Mouse (Mus musculus) limb, embryonic 15.5 days (tissue): Measurements from ENCODE around the gene Cd248. TPM values are rescaled to one million over a fixed set of nuclear protein-coding genes. Genes with fewer than 3 reads are reported as not detected.

Experiments used
- ATAC-seq: fragments of 200-750 bp; cut with Nextera tagmentation; 2 replicates; pipeline ENCODE4 v1.8.0; 2017; ENCODE audit warnings: low read depth, moderate TSS enrichment; ENCODE audit not compliant: insufficient number of reproducible peaks, low FRiP score, low TSS enrichment
- H3K27ac ChIP-seq: fragments of 300-500 bp; sonication (generic); 2 replicates; pipeline ENCODE4 v1.5.1; 2015; ENCODE audit warnings: moderate library complexity, mild to moderate bottlenecking, inconsistent platforms
- H3K27me3 ChIP-seq: fragments of 300-500 bp; sonication (generic); 2 replicates; pipeline ENCODE4 v1.6.1; 2015; ENCODE audit warnings: inconsistent platforms
- H3K36me3 ChIP-seq: fragments of 300-500 bp; sonication (generic); 2 replicates; pipeline ENCODE4 v1.6.1; 2015; ENCODE audit warnings: inconsistent platforms
- H3K4me1 ChIP-seq: fragments of 300-500 bp; sonication (generic); 2 replicates; pipeline ENCODE4 v1.6.1; 2015; ENCODE audit warnings: inconsistent platforms
- H3K4me2 ChIP-seq: fragments of 300-500 bp; sonication (generic); 2 replicates; pipeline ENCODE4 v1.6.1; 2015; ENCODE audit warnings: mild to moderate bottlenecking, inconsistent platforms
- H3K4me3 ChIP-seq: fragments of 300-500 bp; sonication (generic); 2 replicates; pipeline ENCODE4 v1.5.1; 2015; ENCODE audit warnings: mild to moderate bottlenecking, inconsistent platforms
- H3K9ac ChIP-seq: fragments of 300-500 bp; sonication (generic); 2 replicates; pipeline ENCODE4 v1.6.1; 2015; ENCODE audit warnings: inconsistent platforms
- H3K9me3 ChIP-seq: fragments of 300-500 bp; sonication (generic); 2 replicates; pipeline ENCODE4 v1.6.1; 2016; ENCODE audit warnings: inconsistent platforms
- WGBS: fragments of 180-500 bp; shearing (Covaris S2); methylation state at CpG from one replicate; pipeline ENCODE4 v1.1.7; 2015; 5-methylcytosine and 5-hydroxymethylcytosine counted together
- polyA plus RNA-seq: library from polyadenylated mRNA; unstranded; fragments of >200 nt; fragmentation: Nextera tagmentation; extraction: Ambion mirVana; gene quantifications from 2 replicates; pipeline ENCODE4 v1.2.1, GENCODE M21; 2015

Cd248 gene
- polyA plus RNA-seq, 1 experiment from 2014 or later, result 95.9 TPM

- 1% methylated on average over 38 of the region's 48 CpGs for WGBS
- Histone ChIP-seq H3K4me1 (peaks cover 63% of the 10 kb centered on the region), H3K27me3 (no peaks in the 10 kb centered on the region), H3K4me3 (peak within 1 kb of the TSS; percentile 68), H3K9me3 (no peaks in the 10 kb centered on the region), H3K4me2 (peak within 1 kb of the TSS; percentile 99), H3K36me3 (peaks cover 46% of the 10 kb centered on the region), H3K27ac (peak within 1 kb of the TSS; percentile 71), H3K9ac (peak within 1 kb of the TSS; percentile 80)
- ATAC-seq, result peak; percentile 56; the same call in 1 of the 2 replicates
These were observed 30.7 kb downstream of the Cd248 start, which contains the start of gene Cnih2 for GRCm38 (mm10) chr19:5098363-5099143. Gene Cnih2, minus strand, starts transcription at chr19:5098521.

GRCm38 (mm10) chr19:5106074-5106473 is 38.2 kb downstream of the Cd248 start:
- Histone ChIP-seq H3K9ac (peak overlapping the region; percentile 81), H3K9me3 (no peaks in the 10 kb centered on the region), H3K27me3 (no peaks in the 10 kb centered on the region), H3K27ac (peak overlapping the region; percentile 99), H3K36me3 (peaks cover 68% of the 10 kb centered on the region), H3K4me2 (peak overlapping the region; percentile 76), H3K4me1 (peaks cover 19% of the 10 kb centered on the region), H3K4me3 (peak overlapping the region; percentile 82)
- no peak for ATAC-seq
- 11% methylated on average over 9 of the region's 9 CpGs for WGBS

- Histone ChIP-seq H3K27ac (peak within 1 kb of the TSS; percentile 99), H3K9me3 (no peaks in the 10 kb centered on the region), H3K9ac (peak within 1 kb of the TSS; percentile 81), H3K4me3 (peak within 1 kb of the TSS; percentile 82), H3K36me3 (peaks cover 68% of the 10 kb centered on the region), H3K4me1 (peaks cover 19% of the 10 kb centered on the region), H3K27me3 (no peaks in the 10 kb centered on the region), H3K4me2 (peak within 1 kb of the TSS; percentile 76)
- under 1% methylated on average over 40 of the region's 46 CpGs for WGBS
- ATAC-seq, result peak; percentile 93
These were observed 38.9 kb downstream of the Cd248 start, which contains the start of gene Rab1b for GRCm38 (mm10) chr19:5106731-5107191. Gene Rab1b, minus strand, starts transcription at chr19:5107072.

- H3K36me3 ChIP-seq, result peaks cover 64% of the 10 kb centered on the region
- H3K27ac ChIP-seq, result no peak overlapping the region
- H3K4me3 ChIP-seq, result no peak overlapping the region
- no peak overlapping the region for H3K9ac ChIP-seq
- H3K27me3 ChIP-seq, result no peaks in the 10 kb centered on the region
- no peaks in the 10 kb centered on the region for H3K9me3 ChIP-seq
- peaks cover 19% of the 10 kb centered on the region for H3K4me1 ChIP-seq
- 73% methylated on average over 18 of the region's 18 CpGs for WGBS
- no peak overlapping the region; the same call in 1 of the 2 replicates for H3K4me2 ChIP-seq
- ATAC-seq, result no peak
These were observed 39.8 kb downstream of the Cd248 start for GRCm38 (mm10) chr19:5107556-5108270.

GRCm38 (mm10) chr19:5108271-5108575 is 40.3 kb downstream of the Cd248 start:
- peaks cover 19% of the 10 kb centered on the region for H3K4me1 ChIP-seq
- no peaks in the 10 kb centered on the region for H3K9me3 ChIP-seq
- no peak overlapping the region for H3K4me3 ChIP-seq
- H3K4me2 ChIP-seq, result no peak overlapping the region
- H3K27ac ChIP-seq, result no peak overlapping the region
- H3K36me3 ChIP-seq, result peaks cover 62% of the 10 kb centered on the region
- ATAC-seq, result no peak
- no peaks in the 10 kb centered on the region for H3K27me3 ChIP-seq
- WGBS, result 35% methylated on average over 5 of the region's 5 CpGs
- no peak overlapping the region for H3K9ac ChIP-seq

GRCm38 (mm10) chr19:5108702-5109101 is 40.8 kb downstream of the Cd248 start:
- 55% methylated on average over 4 of the region's 4 CpGs for WGBS
- H3K4me3 ChIP-seq, result no peak overlapping the region
- H3K36me3 ChIP-seq, result peaks cover 62% of the 10 kb centered on the region
- no peak overlapping the region for H3K9ac ChIP-seq
- H3K27ac ChIP-seq, result no peak overlapping the region
- no peak for ATAC-seq
- no peaks in the 10 kb centered on the region for H3K9me3 ChIP-seq
- H3K4me2 ChIP-seq, result no peak overlapping the region
- H3K27me3 ChIP-seq, result no peaks in the 10 kb centered on the region
- H3K4me1 ChIP-seq, result peaks cover 19% of the 10 kb centered on the region

GRCm38 (mm10) chr19:5109659-5110453 is 42.0 kb downstream of the Cd248 start:
- Histone ChIP-seq H3K4me2 (no peak overlapping the region), H3K36me3 (peaks cover 54% of the 10 kb centered on the region), H3K4me1 (peaks cover 18% of the 10 kb centered on the region), H3K27ac (no peak overlapping the region), H3K9ac (no peak overlapping the region), H3K9me3 (no peaks in the 10 kb centered on the region), H3K4me3 (no peak overlapping the region), H3K27me3 (no peaks in the 10 kb centered on the region)
- 78% methylated on average over 19 of the region's 19 CpGs for WGBS
- no peak for ATAC-seq

- H3K4me3 ChIP-seq, result no peak overlapping the region
- H3K9me3 ChIP-seq, result no peaks in the 10 kb centered on the region
- no peaks in the 10 kb centered on the region for H3K27me3 ChIP-seq
- no peak overlapping the region for H3K4me2 ChIP-seq
- no peak overlapping the region for H3K27ac ChIP-seq
- peaks cover 47% of the 10 kb centered on the region for H3K36me3 ChIP-seq
- WGBS, result 93% methylated on average over 7 of the region's 7 CpGs
- no peak for ATAC-seq
- H3K4me1 ChIP-seq, result peaks cover 16% of the 10 kb centered on the region
- H3K9ac ChIP-seq, result no peak overlapping the region
These were observed 45.9 kb downstream of the Cd248 start for GRCm38 (mm10) chr19:5113783-5114182.

- Histone ChIP-seq H3K9me3 (no peaks in the 10 kb centered on the region), H3K4me2 (peak overlapping the region; percentile 89), H3K27ac (peak overlapping the region; percentile 96), H3K27me3 (no peaks in the 10 kb centered on the region), H3K36me3 (peaks cover 11% of the 10 kb centered on the region), H3K9ac (peak overlapping the region; percentile 74), H3K4me1 (peaks cover 20% of the 10 kb centered on the region), H3K4me3 (peak overlapping the region; percentile 88)
- peak; percentile 85 for ATAC-seq
- under 1% methylated on average over 78 of the region's 83 CpGs for WGBS
These were observed 49.9 kb downstream of the Cd248 start for GRCm38 (mm10) chr19:5117494-5118383.

- Histone ChIP-seq H3K4me3 (peak within 1 kb of the TSS; percentile 88), H3K4me2 (peak within 1 kb of the TSS; percentile 89), H3K27me3 (no peaks in the 10 kb centered on the region), H3K27ac (peak within 1 kb of the TSS; percentile 96), H3K9me3 (no peaks in the 10 kb centered on the region), H3K36me3 (peaks cover 7% of the 10 kb centered on the region), H3K9ac (peak within 1 kb of the TSS; percentile 74), H3K4me1 (peaks cover 20% of the 10 kb centered on the region)
- peak; percentile 84 for ATAC-seq
- WGBS, result under 1% methylated on average over 18 of the region's 18 CpGs
These were observed 50.5 kb downstream of the Cd248 start, which contains the start of gene Klc2 for GRCm38 (mm10) chr19:5118384-5118698. Gene Klc2, minus strand, starts transcription at chr19:5118560.
